Mouse (Mus musculus): ENCODE data around the gene Spata18.

DNA sequence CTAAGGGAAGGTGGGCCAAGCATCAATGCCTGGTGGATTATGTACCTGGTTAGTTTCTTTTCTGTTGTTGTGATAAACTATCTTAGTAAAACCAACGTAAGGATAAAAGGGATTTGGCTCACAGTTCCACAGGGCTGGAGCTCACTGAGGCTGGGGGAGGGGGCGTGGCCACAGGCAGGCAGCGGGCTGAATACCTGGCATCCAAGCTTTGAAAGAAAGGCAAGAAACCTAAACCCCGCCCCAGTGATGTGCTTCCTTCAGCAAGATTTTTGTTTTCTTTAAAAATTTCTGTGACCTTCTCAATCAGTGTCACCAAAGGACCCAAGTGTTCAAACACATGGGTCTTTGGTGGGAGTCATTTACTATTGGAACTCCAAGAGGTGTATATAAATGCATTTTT, 23.6 kb upstream of the Spata18 start:
- TF ChIP-seq POLR2A (IDR thresholded peaks at IDR 0.05; ENCODE audit: insufficient read length, low read depth) (no peak), POLR2AphosphoS2 (IDR thresholded peaks at IDR 0.05; ENCODE audit: insufficient read length, low read depth) (no peak), MAX (IDR thresholded peaks at IDR 0.05; ENCODE audit: low read depth) (no peak), TCF12 (IDR thresholded peaks at IDR 0.05; ENCODE audit: insufficient read depth, poor library complexity, severe bottlenecking) (no peak), MYOD1 (IDR thresholded peaks at IDR 0.05; ENCODE audit: control insufficient read depth in 1 of 3, insufficient read length in 2 of 3, low read depth in 2 of 3) (no peak), MYOG (IDR thresholded peaks at IDR 0.05; ENCODE audit: control insufficient read depth in 1 of 3, insufficient read depth in 1 of 3, insufficient read length in 2 of 3, low read depth in 2 of 3) (no peak), E2F4 (IDR thresholded peaks at IDR 0.05; ENCODE audit: insufficient read depth) (no peak)

Measured in myocyte (in vitro differentiated cells).